ENCODE assay signal across 9 mouse cellular contexts in the genomic region with DNA sequence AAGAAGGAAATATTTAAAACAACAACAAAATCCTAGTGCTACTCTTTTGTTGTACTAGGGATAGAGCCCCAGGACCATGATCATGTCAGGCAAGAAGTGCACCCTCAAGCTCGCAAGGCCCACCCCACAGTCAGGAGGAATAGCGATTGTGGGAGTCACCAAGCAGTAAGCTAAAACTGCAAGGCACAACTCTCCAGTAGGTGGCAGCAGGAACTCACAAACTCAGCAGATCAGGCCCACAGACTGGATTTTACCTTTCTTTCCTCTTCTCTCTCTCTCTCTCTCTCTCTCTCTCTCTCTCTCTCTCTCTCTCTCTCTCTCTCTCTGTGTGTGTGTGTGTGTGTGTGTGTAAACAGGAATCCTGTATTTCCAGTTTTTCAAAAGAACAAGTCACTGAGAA. TPM values are rescaled to one million over a fixed set of nuclear protein-coding genes. Genes with fewer than 3 reads are reported as not detected.
DNase-seq lines count a peak whose midpoint lies in the region; ATAC-seq and TF ChIP-seq lines count a peak whose summit lies in the region.
"Had no signal": no experiment of that assay in that cellular context is flagged by ENCODE, and none has a peak within 500 bp of the region (broad histone marks: within the 10 kb centered on the region; RNA-seq: fewer than 3 reads in every experiment).

No protein-coding gene starts in this region.

- intact Hi-C loops in gastrocnemius, postnatal 36 days (cut with DNase I), result loop anchor here (1.0 to 10.0 kb wide), 3 partner anchors 41 to 311 kb away; partner anchors contain the start of gene Pparg

- H3K4me2 ChIP-seq in liver, embryonic 13.5 days, result no peak overlapping the region

- TF ChIP-seq POLR2A in cortical plate, adult 2 months (IDR thresholded peaks at IDR 0.05; ENCODE audit: extremely low read depth, insufficient read depth, low read length), result no peak

- no peaks in the 10 kb centered on the region for H3K36me3 ChIP-seq in liver, embryonic 13.5 days

- no peak for ATAC-seq in liver, embryonic 13.5 days (ENCODE audit: low read depth)
- ATAC-seq in neutrophil, adult 5-6 weeks (ENCODE audit: extremely low read depth, insufficient number of reproducible peaks, low FRiP score, poor library complexity, severe bottlenecking), result 0 out of 2 replicates have a peak, but pooled peaks have one; percentile 19

- WGBS in liver, embryonic 13.5 days (ENCODE audit: insufficient replicate concordance), result 0% methylated on average over 2 of the region's 2 CpGs

- H3K4me1 ChIP-seq in cortical plate, adult 2 months (ENCODE audit: control insufficient read depth, insufficient read depth, low read length), result peaks cover 5% of the 10 kb centered on the region; the same call in 1 of the 2 replicates
- no peaks in the 10 kb centered on the region for H3K4me1 ChIP-seq in liver, embryonic 13.5 days (replicated peaks)

- no peak overlapping the region for H3K9ac ChIP-seq in liver, embryonic 13.5 days

- no peak overlapping the region for H3K4me3 ChIP-seq in cortical plate, adult 2 months (ENCODE audit: insufficient read depth, low read length)
- no peak overlapping the region for H3K4me3 ChIP-seq in liver, embryonic 13.5 days (replicated peaks)

- peak; percentile 90 for TF ChIP-seq CTCF in cortical plate, adult 2 months (IDR thresholded peaks at IDR 0.05; ENCODE audit: extremely low read depth, insufficient read depth, low read length)

- peak; percentile 53 to 55 for DNase-seq in B cell, adult 2 months
- peak; percentile 96 for DNase-seq in adipocyte (ENCODE audit: low spot score)
- DNase-seq in gastrocnemius, postnatal 36 days, result peak; percentile 53 to 68
- peak; percentile 87 for DNase-seq in kidney, postnatal 10 days
- DNase-seq in liver, embryonic 13.5 days, result peak; percentile 12
- peak; percentile 69 for DNase-seq in thymus, postnatal 14 days

- H3K27ac ChIP-seq in cortical plate, adult 2 months (ENCODE audit: insufficient read depth, low read length), result no peak overlapping the region
- H3K27ac ChIP-seq in liver, embryonic 13.5 days, result no peak overlapping the region

- H3K9me3 ChIP-seq in liver, embryonic 13.5 days (replicated peaks), result no peaks in the 10 kb centered on the region

- no peaks in the 10 kb centered on the region for H3K27me3 ChIP-seq in liver, embryonic 13.5 days

RNA-seq across cellular contexts. Expression of gene Gm17482, which starts 0.4 kb away (rescaled TPM):
- not detected in 2 replicates for polyA plus RNA-seq in cortical plate, adult 2 months (2012; rRNA removed)
- total RNA-seq in gastrocnemius, postnatal 36 days (2021), result not detected
- not detected in 2 replicates for polyA plus RNA-seq in liver, embryonic 13.5 days (2015; fragmentation: Nextera tagmentation; extraction: Ambion mirVana)
- not detected in 2 replicates for total RNA-seq in neutrophil, adult 5-6 weeks (2017)
- polyA plus RNA-seq: heart, embryonic 14.5 days had no signal

RNA-seq across cellular contexts. Expression of gene Timp4, which starts 24.5 kb away (rescaled TPM):
- 30.4 and 31.4 TPM in 2 replicates for polyA plus RNA-seq in cortical plate, adult 2 months (2012; rRNA removed)
- 10 to 100 TPM; 16.8 to 22.6 TPM for total RNA-seq in gastrocnemius, postnatal 36 days (2021)
- 0.02 and 0.03 TPM in 2 replicates for polyA plus RNA-seq in liver, embryonic 13.5 days (2015; fragmentation: Nextera tagmentation; extraction: Ambion mirVana)
- total RNA-seq in neutrophil, adult 5-6 weeks (2017), result not detected in 2 replicates

Comparison
In these comparisons a context has a peak if more than half of its experiments do, and no peak if none do; other contexts are left out.
1. DNase-seq: peak in every context shown above with its lines; median percentile 96 in adipocyte; 87 in kidney, postnatal 10 days; 69 in thymus, postnatal 14 days; 60 in gastrocnemius, postnatal 36 days; 54 in B cell, adult 2 months; 12 in liver, embryonic 13.5 days.
2. RNA of gene Timp4, which starts 24.5 kb away (total RNA-seq): 16.8 to 22.6 TPM in gastrocnemius, postnatal 36 days; not detected in neutrophil, adult 5-6 weeks; every median in the first group is over 10 times any median in the second.